Mouse (Mus musculus): ENCODE measurements around the gene Alkal2. TPM values are rescaled to one million over a fixed set of nuclear protein-coding genes. Genes with fewer than 3 reads are reported as not detected.

Gene Alkal2
- polyA plus RNA-seq, 1 experiment from 2014 or later = not detected

DNA sequence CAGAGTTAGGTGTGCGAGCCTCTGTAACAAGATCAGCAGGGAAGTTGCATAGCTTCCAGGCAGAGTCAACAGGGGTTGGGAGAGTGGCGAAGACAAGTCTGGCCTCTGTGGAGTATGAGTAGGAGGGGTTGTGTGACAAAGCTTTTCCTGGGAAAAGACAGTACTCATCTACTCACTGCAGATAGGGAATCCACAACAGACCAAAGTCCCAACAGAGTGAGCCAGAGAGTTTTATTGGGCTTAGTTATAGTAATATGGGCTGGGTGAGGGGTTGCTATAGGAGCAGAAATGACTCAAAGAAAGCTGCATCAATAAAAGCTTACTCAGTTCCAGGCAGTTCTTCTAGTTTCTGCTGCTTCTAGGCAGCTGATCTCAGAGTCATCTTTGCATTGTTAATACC lies 49.2 kb downstream of the Alkal2 start:
- no peak for ATAC-seq
- Histone ChIP-seq H3K4me2 (no peak overlapping the region), H3K36me3 (peaks cover 29% of the 10 kb centered on the region), H3K27me3 (replicated peaks) (no peaks in the 10 kb centered on the region), H3K27ac (no peak overlapping the region), H3K4me1 (0 out of 2 replicates have a peak, but pooled peaks cover under 1% of the 10 kb centered on the region), H3K9ac (no peak overlapping the region), H3K4me3 (no peak overlapping the region), H3K9me3 (replicated peaks) (no peaks in the 10 kb centered on the region)
- 67% methylated on average over 2 of the region's 2 CpGs for WGBS (ENCODE audit: insufficient replicate concordance)

GRCm38 (mm10) chr12:30936899-30937298 lies 52.8 kb downstream of the Alkal2 start:
- 73% methylated on average over 2 of the region's 2 CpGs for WGBS (ENCODE audit: insufficient replicate concordance)
- no peak overlapping the region for H3K4me2 ChIP-seq

More at GRCm38 (mm10) chr12:30936899-30937298, 52.8 kb downstream of the Alkal2 start:
- Histone ChIP-seq H3K9ac (no peak overlapping the region), H3K27me3 (replicated peaks) (no peaks in the 10 kb centered on the region), H3K4me3 (no peak overlapping the region), H3K4me1 (no peaks in the 10 kb centered on the region), H3K36me3 (peaks cover 46% of the 10 kb centered on the region), H3K27ac (no peak overlapping the region), H3K9me3 (replicated peaks) (no peaks in the 10 kb centered on the region)
- no peak for ATAC-seq

Other genes with a start within 250 kb of the Alkal2 start
- 299 and 326 TPM in 2 replicates for gene Acp1, start 27.3 kb downstream of the Alkal2 start, polyA plus RNA-seq (2016; fragmentation: Nextera tagmentation; extraction: Ambion mirVana)
- 36.0 and 38.4 TPM in 2 replicates for gene Sh3yl1, start 27.3 kb downstream of the Alkal2 start, polyA plus RNA-seq (2016; fragmentation: Nextera tagmentation; extraction: Ambion mirVana)
- 1.3 and 1.4 TPM in 2 replicates for gene Fam110c, start 189.5 kb downstream of the Alkal2 start, polyA plus RNA-seq (2016; fragmentation: Nextera tagmentation; extraction: Ambion mirVana)